In genomic region chr16:63653393-63653918, GRCm38 (mm10) we compare ENCODE assay signal across 15 mouse cellular contexts.
"Had no signal": no experiment of that assay in that cellular context is flagged by ENCODE, and none has a peak within 500 bp of the region (broad histone marks: within the 10 kb centered on the region; RNA-seq: fewer than 3 reads in every experiment).

No protein-coding gene starts in this region.

- H3K4me2 ChIP-seq: limb, embryonic 12.5 days; midbrain, embryonic 15.5 days; neural tube, embryonic 13.5 days; stomach, embryonic 15.5 days had no signal

- H3K27ac ChIP-seq: kidney, postnatal 0 days; limb, embryonic 12.5 days; liver, embryonic 14.5 days; midbrain, embryonic 15.5 days; neural tube, embryonic 13.5 days; stomach, embryonic 15.5 days had no signal

- H3K27me3 ChIP-seq: midbrain, embryonic 15.5 days; stomach, embryonic 15.5 days had no signal

- DNase-seq: kidney, postnatal 36 days; layer of hippocampus, adult 9-11 months; lung, adult 2 months; lung, postnatal 36 days; retina, postnatal 1 day; right cerebral cortex, postnatal 4 days; spleen, adult 18-20 months; thymus, postnatal 36 days had no signal

- H3K4me1 ChIP-seq: midbrain, embryonic 15.5 days; stomach, embryonic 15.5 days had no signal

- H3K4me3 ChIP-seq: limb, embryonic 12.5 days; midbrain, embryonic 15.5 days; neural tube, embryonic 13.5 days; stomach, embryonic 15.5 days had no signal

- H3K9me3 ChIP-seq: limb, embryonic 12.5 days; midbrain, embryonic 15.5 days; neural tube, embryonic 13.5 days; stomach, embryonic 15.5 days had no signal

- H3K36me3 ChIP-seq: limb, embryonic 12.5 days; midbrain, embryonic 15.5 days; neural tube, embryonic 13.5 days; stomach, embryonic 15.5 days had no signal

- ATAC-seq: lung, postnatal 0 days; midbrain, embryonic 15.5 days had no signal

- H3K9ac ChIP-seq: limb, embryonic 12.5 days; liver, embryonic 14.5 days; midbrain, embryonic 15.5 days; neural tube, embryonic 13.5 days; stomach, embryonic 15.5 days had no signal
